Mouse (Mus musculus) cortical plate, adult 2 months (tissue): ENCODE measurements at regions not wholly inside any gene's neighbourhood (a gene's known extent, or its start where the extent isn't known, plus 50 kb on each side); places are given as distances from the start of the nearest gene placed in this dataset.

Experiments
- CTCF ChIP-seq: fragments of 200-500 bp; IDR thresholded peaks from 2 replicates; pipeline ENCODE4 v1.5.1; 2011; ENCODE audit warnings: mild to moderate bottlenecking, control low read depth, low read length; ENCODE audit not compliant: insufficient read depth; ENCODE audit errors: extremely low read depth
- POLR2A ChIP-seq: fragments of 200-500 bp; IDR thresholded peaks from 2 replicates; pipeline ENCODE4 v1.6.1; 2011; ENCODE audit warnings: mild to moderate bottlenecking, low read length, control low read depth; ENCODE audit not compliant: insufficient read depth; ENCODE audit errors: extremely low read depth

GRCm38 (mm10) chr5:63476240-63476973 lies 172.5 kb upstream of the Nwd2 start:
- TF ChIP-seq CTCF, result no peak
- TF ChIP-seq POLR2A, result no peak
